Mouse (Mus musculus) right cerebral cortex, adult 2 months (tissue): ENCODE measurements at regions not wholly inside any gene's neighbourhood (a gene's known extent, or its start where the extent isn't known, plus 50 kb on each side); places are given as distances from the start of the nearest gene placed in this dataset.

Experiments
- DNase-seq, 2 experiments: peaks; one replicate each; pipeline ENCODE4 v3.0.0; 2021 to 2022; ENCODE audit warnings: low spot score in 2 of 2

DNA sequence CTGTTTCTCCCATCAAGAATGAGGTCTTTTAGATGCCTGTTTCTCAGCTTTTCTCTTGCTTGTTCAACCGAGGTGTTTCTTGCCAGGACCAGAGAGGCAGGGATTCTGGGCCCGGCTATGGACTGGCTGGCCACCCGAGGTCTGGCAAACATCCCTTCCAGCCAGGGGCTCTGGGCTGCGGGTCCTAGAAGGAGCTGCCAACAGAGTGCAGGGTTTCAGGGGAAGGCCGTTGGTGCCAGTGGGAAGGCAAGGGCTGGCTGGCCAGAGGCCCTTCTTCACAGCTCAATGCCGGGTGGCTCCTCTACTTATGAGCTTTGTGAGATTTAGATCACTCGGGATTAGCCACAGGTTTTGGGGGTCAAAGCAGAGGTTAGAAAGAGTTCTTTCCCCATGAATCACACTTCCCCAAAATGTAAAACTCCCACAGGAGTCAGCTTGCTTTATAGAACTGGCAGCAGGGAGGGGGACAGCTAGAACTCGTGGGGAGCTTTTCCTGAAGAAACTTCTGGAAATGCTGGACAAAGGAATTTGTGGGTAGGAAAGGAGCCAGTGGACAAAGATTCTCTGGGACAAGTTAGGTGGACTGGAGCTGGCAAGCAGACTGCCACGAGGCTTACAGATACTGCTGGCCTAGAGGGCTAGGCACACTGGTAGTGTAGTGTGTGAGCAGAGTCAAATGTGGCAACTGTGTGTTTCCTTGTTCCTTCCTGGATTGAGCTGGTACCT lies 104.1 kb upstream of the Vps8 start:
- peak in 1 of 2 experiments; percentile 23 for DNase-seq

DNA sequence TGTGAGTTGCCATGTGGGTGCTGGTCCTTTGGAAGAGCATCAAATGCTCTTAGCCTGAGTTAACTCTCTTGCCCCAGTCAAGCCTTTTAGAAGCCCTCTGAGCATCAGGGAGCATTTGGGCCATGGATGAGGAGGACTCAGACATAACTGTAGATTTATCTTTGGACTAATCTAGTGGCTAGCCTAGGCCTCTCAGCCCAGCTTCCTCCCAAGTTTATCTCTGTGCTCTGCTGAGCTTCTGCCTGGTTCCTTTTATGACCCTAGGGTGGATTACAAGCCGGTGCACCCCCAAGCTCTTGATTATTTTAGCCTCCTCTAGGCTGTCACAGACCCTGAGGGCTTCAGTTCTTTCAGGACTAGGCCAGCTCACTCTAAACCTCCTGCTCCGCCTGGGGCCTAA lies 102.6 kb upstream of the Vps8 start:
- DNase-seq: no peak

DNA sequence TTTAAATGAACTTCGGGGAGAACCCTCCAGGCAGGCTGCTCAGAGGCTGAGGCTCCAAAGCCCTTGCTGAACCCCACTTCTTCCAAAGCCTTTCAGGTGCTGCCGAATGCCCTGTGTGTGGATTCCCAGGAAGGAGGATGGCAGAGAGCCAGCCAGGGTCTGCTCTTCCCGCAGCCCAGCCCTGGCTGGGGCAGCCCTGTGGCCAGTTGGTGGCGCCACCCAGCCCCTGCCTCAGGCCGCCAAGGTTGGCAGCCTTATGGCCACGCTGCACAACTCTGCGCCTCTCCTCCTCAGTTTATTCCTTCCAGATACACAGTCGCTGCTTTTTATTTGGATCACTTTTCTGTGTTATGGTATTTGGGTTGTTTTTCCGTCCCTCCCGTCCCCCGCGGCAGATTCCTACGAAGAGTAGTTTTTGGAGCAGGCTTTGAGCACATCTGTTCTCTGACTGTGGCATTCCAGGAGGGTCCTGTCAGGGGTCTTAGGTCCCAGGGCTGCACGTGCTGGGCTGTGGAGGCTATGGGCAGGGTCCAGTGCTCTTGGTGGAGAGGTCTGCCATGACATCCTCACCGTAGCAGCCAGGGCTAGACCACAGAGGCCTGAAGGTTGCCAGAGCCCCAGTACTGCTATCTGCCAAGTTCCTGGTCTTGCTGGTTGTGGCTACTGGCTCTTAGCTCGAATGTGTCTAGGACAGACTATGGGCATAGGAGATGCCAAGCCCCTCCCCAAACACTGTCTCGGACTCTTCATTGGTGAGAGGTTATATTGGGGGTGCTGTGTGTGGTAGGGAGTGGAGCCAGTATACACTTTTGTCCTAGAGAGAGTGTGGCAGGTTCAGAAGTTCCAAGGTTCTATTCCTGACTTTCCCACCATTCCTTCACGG lies 101.5 kb upstream of the Vps8 start:
- no peak for DNase-seq

DNA sequence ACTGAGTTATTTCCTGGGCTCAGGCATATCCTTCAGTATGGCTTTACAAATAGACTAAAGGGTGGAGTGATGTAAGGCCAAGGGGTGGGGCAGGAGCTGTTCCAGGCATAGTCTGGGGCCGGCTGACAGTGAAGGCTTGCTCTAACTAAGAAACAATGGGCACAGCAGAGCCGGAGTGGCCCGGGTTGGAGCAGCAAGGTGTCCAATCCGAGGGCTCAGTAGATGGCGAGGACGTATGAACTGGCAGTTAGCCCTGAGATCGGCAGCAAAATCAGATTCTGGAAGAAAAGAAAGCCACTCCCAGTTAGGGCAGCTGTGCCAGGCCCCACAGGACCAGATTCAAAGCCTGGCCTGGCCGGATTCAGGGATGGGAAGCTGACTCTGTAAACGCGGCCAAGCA lies 100.5 kb upstream of the Vps8 start:
- no peak for DNase-seq

- no peak for DNase-seq
Measured at GRCm38 (mm10) chr16:21323446-21324034, 99.4 kb upstream of the Vps8 start.

DNA sequence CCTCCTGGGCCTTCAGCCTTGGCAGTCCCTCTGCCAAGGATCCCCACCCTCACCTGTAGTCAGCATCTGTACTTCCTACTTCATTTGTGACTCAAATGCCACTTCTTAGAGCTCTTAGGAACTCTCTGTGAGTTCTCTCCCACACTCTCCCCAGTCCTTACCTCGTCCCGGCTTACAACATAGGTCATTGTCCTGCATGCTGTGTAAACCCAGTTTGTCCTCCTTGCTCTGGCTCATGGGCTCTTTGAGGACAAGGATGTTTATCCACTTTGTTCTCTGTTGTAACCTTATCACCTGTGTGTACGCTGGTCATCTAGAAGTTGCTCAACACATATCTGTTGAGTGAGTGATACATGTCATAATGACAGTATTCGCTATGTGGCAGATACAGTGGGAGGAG lies 94.9 kb upstream of the Vps8 start:
- DNase-seq: no peak

DNA sequence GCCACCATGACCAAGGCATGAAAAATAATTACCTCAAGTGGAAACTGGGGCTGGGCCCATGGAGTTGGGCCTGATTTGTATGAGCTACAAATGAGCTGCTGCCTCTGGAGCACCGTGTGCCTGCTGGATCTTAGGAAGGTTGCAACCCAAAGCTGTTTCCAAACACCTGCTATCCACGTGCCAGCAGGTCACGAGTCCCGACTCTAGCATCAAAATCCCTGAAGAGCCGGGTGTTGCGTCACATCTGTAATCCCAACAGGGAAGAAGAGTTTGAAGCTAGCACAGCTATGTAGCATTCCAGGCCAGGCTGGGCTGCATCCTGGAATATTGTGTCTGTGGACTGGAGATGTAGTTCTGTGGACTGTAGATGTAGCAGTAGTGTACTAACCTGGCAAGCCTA lies 93.7 kb upstream of the Vps8 start:
- no peak for DNase-seq

DNA sequence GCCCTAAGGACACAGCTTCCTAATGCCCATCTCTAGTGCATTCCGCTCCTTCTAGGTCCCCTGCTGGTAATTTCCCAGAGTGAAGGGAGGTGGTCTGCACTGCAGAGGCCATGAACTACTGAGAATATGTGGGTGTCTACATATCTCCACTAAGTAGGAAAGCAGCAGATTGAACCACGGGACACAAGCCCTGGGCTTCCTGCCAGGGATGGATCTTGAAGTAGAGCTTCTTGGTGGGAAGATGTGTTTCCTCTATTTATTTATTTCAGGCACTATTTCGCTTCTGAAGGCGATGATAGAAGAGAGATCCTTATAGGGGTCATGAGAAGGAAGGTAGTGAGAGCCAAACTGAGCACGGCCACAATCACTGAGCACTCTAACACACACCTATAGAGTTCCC lies 91.7 kb upstream of the Vps8 start:
- DNase-seq: peak in 1 of 2 experiments; percentile 25

DNA sequence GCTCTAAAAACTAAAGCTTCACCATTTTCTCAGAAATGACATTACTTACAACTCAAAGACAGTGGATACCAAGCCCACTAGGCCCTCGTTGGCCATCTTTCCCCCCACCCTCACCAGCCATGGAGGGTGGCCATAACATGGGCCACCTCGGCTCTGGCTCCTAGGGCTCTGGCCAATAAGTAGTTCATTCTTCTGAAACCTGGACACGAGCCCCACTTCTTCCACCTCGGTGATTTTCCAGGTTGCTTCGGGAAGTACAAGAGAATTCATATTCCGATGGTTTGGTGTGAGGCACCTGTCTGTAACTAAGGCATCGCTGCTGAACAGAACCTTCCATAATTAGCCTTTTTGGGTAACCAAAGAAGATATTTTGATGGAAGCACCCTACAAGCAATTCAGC lies 90.5 kb upstream of the Vps8 start:
- DNase-seq: peak in 1 of 2 experiments; percentile 16

DNA sequence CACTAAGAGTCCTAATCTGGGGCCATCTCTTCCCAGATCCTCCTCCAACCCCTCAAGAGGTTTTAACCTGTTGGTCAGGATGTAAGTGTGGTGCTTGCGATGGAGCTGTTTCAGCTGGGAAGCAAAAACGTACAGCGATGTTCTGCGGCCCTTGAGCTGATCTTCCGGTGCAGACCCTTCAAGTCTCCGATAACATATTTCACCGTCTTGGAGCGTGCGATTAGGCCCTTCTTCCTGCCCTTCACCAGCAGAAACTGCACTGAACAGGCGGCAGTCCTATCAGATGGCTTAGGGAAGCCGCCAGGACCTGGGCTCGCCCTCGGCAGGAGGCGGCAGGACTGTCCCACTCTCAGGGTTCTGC lies 90.1 kb upstream of the Vps8 start:
- no peak for DNase-seq

GRCm38 (mm10) chr16:21333223-21333951 lies 89.5 kb upstream of the Vps8 start:
- peak; percentile 92 to 93 for DNase-seq

GRCm38 (mm10) chr16:21339061-21339459 lies 83.9 kb upstream of the Vps8 start:
- DNase-seq: no peak

- peak; percentile 12 to 46 for DNase-seq
Measured at GRCm38 (mm10) chr16:21339460-21340081, 83.3 kb upstream of the Vps8 start.

DNA sequence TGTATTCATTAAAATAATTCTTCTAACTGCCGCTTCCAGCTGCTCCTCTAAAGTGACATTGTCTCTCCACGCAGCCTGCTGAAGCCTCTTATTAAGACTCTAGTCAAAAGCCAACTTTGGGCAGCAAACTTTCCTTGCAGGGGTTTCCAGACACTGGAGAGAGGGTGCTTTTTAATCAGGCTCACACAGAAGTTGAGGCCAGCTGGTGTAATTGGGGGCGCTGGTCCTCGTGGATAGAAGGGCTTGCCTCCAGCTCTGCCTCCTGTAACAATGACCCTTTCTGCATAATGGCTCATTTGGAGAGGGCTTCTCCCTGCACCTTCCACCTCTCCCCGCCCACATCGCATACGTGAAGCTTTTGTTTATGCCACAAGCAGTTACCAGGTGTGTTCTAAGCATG lies 82.8 kb upstream of the Vps8 start:
- no peak for DNase-seq

DNA sequence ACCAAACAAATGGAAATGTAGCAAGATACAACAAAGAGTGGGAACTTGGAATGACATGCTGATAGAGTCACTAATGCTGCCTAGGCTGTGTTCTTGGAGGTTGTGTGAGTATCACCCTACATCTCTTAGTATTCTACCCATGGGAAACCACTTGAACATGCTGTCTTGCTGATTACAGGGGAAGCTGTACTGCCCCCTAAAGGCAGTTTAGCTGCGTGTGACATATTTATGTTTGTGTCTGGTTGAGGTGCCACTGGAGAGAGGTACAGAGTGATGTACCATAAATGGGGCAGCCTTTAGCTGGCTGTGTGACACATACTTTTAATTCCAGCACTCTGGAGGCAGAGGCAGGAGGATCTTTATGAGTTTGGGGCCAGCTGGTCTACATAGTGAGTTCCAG lies 73.0 kb upstream of the Vps8 start:
- no peak for DNase-seq

DNA sequence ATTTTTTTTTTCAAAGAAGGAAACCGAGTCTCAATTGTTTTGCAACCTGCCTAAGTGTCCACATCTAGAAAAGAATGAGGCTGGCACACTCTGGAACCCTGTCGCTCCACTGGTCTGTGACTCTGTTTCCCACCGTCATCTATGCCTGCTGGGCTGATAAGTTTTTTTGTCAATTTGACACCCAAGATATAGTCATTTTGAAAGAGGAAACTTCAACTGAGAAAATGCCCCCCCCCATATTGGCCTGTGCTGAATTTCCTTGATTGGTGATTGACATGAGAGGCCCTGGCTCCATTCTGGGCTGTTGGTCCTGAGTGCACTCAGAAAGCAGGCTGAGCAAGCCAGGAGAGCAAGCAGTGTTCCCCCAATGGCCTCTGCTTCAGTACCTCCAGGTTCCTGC lies 71.6 kb upstream of the Vps8 start:
- no peak for DNase-seq

DNA sequence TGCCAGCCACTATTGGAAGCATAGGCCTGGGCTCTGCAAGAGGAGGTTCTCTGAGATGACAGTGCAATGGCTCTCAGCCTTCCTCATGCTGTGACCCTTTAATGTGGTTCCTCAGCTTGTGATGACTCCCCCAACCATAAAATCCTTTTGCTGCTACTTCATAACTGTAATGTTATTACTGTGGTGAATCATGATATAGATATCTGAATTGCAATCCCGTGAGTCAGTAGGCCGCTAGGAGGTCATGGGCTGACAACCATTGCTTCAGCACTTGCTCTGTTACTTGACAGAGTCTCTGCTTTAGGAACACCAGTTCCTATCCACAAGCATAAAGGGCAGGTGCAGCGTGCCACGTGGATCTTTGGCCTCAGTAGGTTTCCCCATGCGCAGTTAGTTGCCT lies 69.8 kb upstream of the Vps8 start:
- no peak for DNase-seq

DNA sequence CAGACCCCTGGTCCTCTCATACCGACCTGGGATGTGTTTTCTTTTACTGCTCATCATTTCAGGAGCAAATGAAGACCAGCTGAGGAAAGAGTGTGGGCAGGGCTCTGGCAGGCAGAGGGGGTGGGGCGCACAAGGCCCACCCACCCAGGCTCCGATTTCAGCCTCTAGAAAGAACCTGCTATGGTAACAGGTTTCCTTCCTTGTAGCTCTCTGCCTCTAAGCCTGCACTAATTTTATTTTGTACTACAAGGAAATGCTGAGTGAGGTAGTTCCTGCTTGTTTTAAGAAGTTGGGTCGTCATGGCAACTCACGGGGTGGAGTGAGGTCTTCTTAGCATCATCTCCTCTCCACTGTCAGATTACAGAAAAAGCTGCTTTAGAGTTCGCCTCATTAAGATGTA lies 69.4 kb upstream of the Vps8 start:
- DNase-seq: peak; percentile 64 to 74

- DNase-seq: no peak
Measured at GRCm38 (mm10) chr16:21355638-21356037, 67.3 kb upstream of the Vps8 start.

GRCm38 (mm10) chr16:21357433-21357832 lies 65.5 kb upstream of the Vps8 start:
- no peak for DNase-seq

- peak; percentile 59 to 63 for DNase-seq
Measured at GRCm38 (mm10) chr16:21358313-21358920, 64.5 kb upstream of the Vps8 start.
